5 mouse cellular contexts compared by ENCODE assay signal in the genomic region with DNA sequence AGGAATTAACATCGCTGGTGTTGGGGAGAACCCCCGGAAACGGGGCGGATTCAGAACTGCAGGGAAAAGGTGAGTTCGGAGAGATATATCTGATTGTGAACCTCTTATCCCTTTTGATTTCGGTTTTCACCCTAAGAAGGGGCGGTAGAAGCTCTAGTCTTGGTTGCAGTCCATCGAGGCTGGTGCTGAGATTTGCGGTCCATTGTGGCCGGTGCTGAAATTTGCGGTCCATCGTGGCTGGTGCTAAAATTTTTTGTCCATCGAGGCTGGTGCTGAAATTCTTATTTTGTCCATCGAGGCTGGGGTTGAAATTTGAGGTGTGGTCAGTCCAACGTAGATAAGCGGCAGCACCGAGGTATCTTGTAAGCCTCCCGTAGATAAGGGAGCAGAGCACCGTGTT.
DNase-seq lines count a peak whose midpoint lies in the region; TF ChIP-seq lines count a peak whose summit lies in the region.
"Not testable (repeated sequence)": the region's sequence is repeated elsewhere in the genome, so short reads cannot be mapped to it uniquely, and the experiment has no call there.

No protein-coding gene starts in this region.

- dilution Hi-C loops in CH12.LX (cut with MboI; ENCODE audit: extremely low pct_ligation_motif_present, extremely low pct_unique_long_range_greater_than_20kb, low sequenced_read_pairs) = not testable (repeated sequence)

- not testable (repeated sequence) for H3K36me3 ChIP-seq in CH12.LX (replicated peaks in 1 of 2; ENCODE audit: control insufficient read depth in 1 of 2, insufficient read depth in 1 of 2, low read length in 1 of 2); ES-E14 (ENCODE audit: control insufficient read depth, insufficient read depth, low read length, poor library complexity, severe bottlenecking); testis, adult 2 months (ENCODE audit: control insufficient read depth, insufficient read depth, low read length)

- H3K4me2 ChIP-seq in CH12.LX (ENCODE audit: insufficient read depth, low read depth, poor library complexity, severe bottlenecking) = not testable (repeated sequence)

- not testable (repeated sequence) for TF ChIP-seq EP300 in CH12.LX (IDR thresholded peaks at IDR 0.05; ENCODE audit: low read length)

- not testable (repeated sequence) for H3K9me3 ChIP-seq in CH12.LX (replicated peaks; ENCODE audit: low read length); ES-E14 (ENCODE audit: control insufficient read depth, insufficient read depth, low read depth, low read length)

- not testable (repeated sequence) for H3K9ac ChIP-seq in CH12.LX (ENCODE audit: insufficient read depth, low read depth); ES-E14 (ENCODE audit: insufficient read depth, low read depth, low read length, poor library complexity, severe bottlenecking)

- TF ChIP-seq POLR2A in CH12.LX (IDR thresholded peaks at IDR 0.05; ENCODE audit: low read depth, low read length); testis, adult 2 months (IDR thresholded peaks at IDR 0.05; ENCODE audit: control insufficient read depth, low read depth, low read length): not testable (repeated sequence)

- H3K27ac ChIP-seq in CH12.LX (ENCODE audit: insufficient read depth, low read depth); ES-E14 (ENCODE audit: insufficient read depth, low read depth, low read length, poor library complexity, severe bottlenecking); testis, adult 2 months (ENCODE audit: control insufficient read depth, insufficient read depth, low read depth, low read length): not testable (repeated sequence)

- TF ChIP-seq RAD21 in CH12.LX (IDR thresholded peaks at IDR 0.05; ENCODE audit: low read depth, low read length) = not testable (repeated sequence)

- H3K27me3 ChIP-seq in CH12.LX (replicated peaks); testis, adult 2 months (ENCODE audit: control insufficient read depth, insufficient read depth, low read length): not testable (repeated sequence)

- not testable (repeated sequence) for H3K4me1 ChIP-seq in CH12.LX (ENCODE audit: control insufficient read depth in 1 of 2, insufficient read depth in 2 of 2); ES-E14 (ENCODE audit: control insufficient read depth in 2 of 2, insufficient read depth in 2 of 2, low read length in 2 of 2, poor library complexity in 1 of 2); testis, adult 2 months (ENCODE audit: control insufficient read depth, insufficient read depth, low read length)

- TF ChIP-seq CTCF in CH12.LX (conservative IDR thresholded peaks at IDR 0.05 in 1 of 2, IDR thresholded peaks at IDR 0.05 in 1 of 2; ENCODE audit: low read depth in 2 of 2, low read length in 2 of 2); testis, adult 2 months (IDR thresholded peaks at IDR 0.05; ENCODE audit: control insufficient read depth, insufficient read depth, insufficient replicate concordance, low read depth, low read length): not testable (repeated sequence)

- not testable (repeated sequence) for H3K79me2 ChIP-seq in CH12.LX (replicated peaks; ENCODE audit: control insufficient read depth, extremely low read depth, insufficient read depth, poor library complexity, severe bottlenecking)

- not testable (repeated sequence) for DNase-seq in CH12.LX (ENCODE audit: extremely low read depth)
- DNase-seq in ES-E14 (ENCODE audit: low read depth, low spot score) (peak; percentile 17), R1 (ENCODE audit: low read depth, low spot score) (peak; percentile 66), ZHBTc4 (ENCODE audit: low read depth, low spot score) (peak; percentile 67)

- in situ Hi-C loops in CH12.LX (cut with MboI; ENCODE audit: low pct_ligation_motif_present, low pct_unique_long_range_greater_than_20kb, low sequenced_read_pairs); ES-E14 (cut with MboI; ENCODE audit: low sequenced_read_pairs in 2 of 2, unreplicated experiment in 2 of 2): not testable (repeated sequence)

- H3K4me3 ChIP-seq in CH12.LX (replicated peaks in 1 of 3; ENCODE audit: low read depth in 2 of 3, low read length in 2 of 3, poor library complexity in 1 of 3); ES-E14 (ENCODE audit: insufficient read depth in 1 of 2, low read depth in 1 of 2, low read length in 2 of 2, poor library complexity in 1 of 2, severe bottlenecking in 1 of 2): not testable (repeated sequence)
- H3K4me3 ChIP-seq in testis, adult 2 months (ENCODE audit: control insufficient read depth, low read depth, low read length) = peak overlapping the region; percentile 27; the same call in 1 of the 2 replicates

TF ChIP-seq in CH12.LX, 34 proteins besides CTCF, POLR2A, EP300 and RAD21:
- TF ChIP-seq SIN3A (IDR thresholded peaks at IDR 0.05; ENCODE audit: low read length) = peak; percentile 52; the same call in 1 of the 2 replicates
